Mouse (Mus musculus) T-cell, adult 66 days (primary cell): ENCODE measurements around the gene Abi1. TPM values are rescaled to one million over a fixed set of nuclear protein-coding genes. Genes with fewer than 3 reads are reported as not detected.

Experiments used
- total RNA-seq, 2 experiments: library from RNA; stranded (reverse); gene quantifications; 3 replicates in 1 of 2; 4 replicates in 1 of 2; pipeline ENCODE4 v1.2.4; 2023

The Abi1 gene
- 100 to 1,000 TPM; 155 to 163 TPM for total RNA-seq

DNA sequence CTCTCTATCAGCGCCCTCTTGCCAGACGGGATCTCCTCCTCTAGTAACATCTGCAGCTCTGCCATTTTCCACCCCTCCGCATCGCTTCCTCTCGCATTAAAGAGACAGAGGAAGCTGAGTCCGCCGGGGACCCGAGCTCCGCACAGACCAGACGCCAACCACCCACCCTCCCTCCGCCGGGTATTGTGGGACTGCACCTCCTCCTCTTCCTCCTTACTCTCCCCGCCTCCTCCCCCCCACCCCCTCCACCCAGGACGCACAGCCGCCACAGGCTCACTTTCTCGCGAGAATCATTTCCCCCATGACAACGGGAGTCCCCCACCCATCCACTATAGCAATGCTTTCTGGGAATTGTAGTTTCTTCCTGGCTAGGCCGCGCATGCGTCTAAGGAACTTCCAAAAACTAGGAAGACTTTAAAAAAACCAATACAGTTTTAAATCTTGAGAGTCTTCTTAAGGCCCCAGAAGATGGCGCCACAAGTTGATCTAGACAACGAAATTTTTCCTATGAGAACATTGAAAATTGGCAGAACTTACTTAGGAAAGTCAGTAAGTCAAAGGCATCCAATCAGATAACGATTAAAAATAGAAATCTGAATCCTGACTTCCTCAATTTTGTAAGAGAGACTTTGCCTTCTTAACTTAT, at the start of gene Abi1:
TSS of gene Abi1 (minus strand) at position 241 of the 646 bp plus-strand sequence.

DNA sequence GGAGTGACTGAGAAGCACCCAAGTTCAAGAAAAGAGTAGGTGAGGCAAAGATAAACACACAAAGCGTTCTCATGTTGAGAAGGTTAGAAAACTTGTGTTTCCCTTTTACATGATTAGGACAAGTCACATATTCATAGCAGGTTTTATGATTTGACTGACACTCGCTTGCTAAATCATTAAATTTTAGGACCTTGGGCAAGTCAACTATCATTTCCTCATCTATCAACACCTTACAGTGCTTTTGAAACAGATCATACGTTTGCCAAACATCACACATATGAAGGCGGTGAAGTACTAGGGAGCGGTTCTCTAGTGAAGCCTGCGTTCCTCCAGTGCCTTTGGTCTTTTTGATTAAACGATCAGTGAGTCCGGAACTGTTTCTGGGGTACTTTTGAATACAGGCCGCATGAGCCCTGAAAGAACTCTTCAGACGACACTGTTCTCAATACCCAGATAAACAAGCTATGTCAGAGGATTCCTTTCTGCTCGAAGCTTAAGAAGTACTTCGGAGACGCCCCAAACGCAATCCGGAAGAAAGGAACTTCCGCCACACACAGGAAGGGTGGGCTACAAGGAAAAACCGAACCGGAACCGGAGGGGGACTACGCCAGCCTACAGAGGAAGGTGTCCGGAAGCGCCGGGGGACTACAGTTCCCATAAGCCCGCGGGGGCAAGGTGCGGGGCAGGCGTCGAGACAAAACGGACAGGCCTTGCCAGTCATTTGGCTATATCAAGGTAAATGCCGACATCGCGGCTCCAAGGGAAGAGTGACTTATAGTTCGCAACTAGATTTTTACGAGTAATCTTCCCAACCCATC, 27.7 kb upstream of the Abi1 start, which contains the start of gene Acbd5:
TSS of gene Acbd5 (plus strand) at position 616 of the 818 bp plus-strand sequence.

DNA sequence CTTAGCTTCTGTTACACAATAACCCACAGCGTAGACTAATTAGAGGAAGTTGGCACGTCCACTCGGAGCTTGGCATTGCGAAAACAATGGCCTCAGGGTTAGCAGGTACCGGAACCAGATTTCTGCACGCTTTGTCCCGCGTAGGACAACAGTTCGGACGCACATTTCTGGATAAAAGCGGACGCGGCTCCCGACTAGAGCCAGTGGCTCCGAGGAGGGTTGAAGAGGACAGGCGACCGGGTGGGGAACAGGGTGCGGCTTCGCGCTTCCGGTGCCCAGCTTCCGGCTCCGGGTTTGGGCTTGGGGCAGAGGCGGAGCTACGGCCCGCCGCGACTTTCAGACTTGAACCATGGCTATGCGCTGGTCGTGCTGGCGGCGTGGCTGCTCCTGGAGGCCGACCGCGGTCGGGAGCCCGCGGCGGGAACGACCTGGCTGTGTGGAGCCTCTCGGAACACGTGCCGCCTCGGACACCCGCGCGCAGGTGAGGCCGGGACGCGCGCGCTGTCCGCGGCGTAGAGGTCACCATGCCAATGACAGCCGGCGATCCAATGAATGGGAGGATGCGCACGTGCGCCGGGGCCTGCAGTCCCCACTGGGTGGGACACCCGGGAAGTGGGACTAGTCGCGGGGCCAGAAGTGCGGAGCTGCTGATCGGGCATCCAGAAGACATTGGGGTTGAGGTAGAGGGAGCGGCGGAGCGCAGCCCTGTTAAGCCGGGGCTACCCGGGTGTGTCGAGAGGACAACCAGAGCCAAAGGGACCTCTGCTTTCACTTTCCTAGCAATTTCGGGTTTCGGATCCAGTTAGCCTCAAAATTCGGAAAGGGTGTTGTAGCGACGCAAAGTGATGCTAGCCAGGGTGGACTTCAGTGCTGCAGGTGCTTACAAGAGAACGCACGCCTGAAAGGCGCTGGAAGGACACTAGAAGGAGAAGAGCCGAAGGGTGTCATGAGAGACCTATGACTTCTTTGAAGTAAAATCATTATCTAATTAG, 144.5 kb downstream of the Abi1 start, which contains the start of gene Pdss1:
TSS of gene Pdss1 (plus strand) at position 241 of the 992 bp plus-strand sequence.

Other genes starting within 250 kb of the Abi1 start
- 10 to 100 TPM; 10.1 to 12.8 TPM for gene Pdss1, start 144.7 kb downstream of the Abi1 start, total RNA-seq
- gene Acbd5, start 27.9 kb upstream of the Abi1 start, total RNA-seq, result 10 to 100 TPM; 57.2 to 74.4 TPM
- gene Mastl, start 115.8 kb upstream of the Abi1 start, total RNA-seq, result 1 to 10 TPM in 1 of 2 experiments, under 1 TPM in 1; 0.18 to 1.1 TPM
- gene Yme1l1, start 116.1 kb upstream of the Abi1 start, total RNA-seq, result 100 to 1,000 TPM; 142 to 144 TPM
- gene 4931423N10Rik, start 167.2 kb upstream of the Abi1 start, total RNA-seq, result 1 to 10 TPM in 1 of 2 experiments, under 1 TPM in 1; 0.93 to 1.4 TPM